Mouse (Mus musculus): ENCODE results near the gene Gm10837.
"Not testable (repeated sequence)": the region's sequence is repeated elsewhere in the genome, so short reads cannot be mapped to it uniquely, and the experiment has no call there.

Gm10837 gene

DNA sequence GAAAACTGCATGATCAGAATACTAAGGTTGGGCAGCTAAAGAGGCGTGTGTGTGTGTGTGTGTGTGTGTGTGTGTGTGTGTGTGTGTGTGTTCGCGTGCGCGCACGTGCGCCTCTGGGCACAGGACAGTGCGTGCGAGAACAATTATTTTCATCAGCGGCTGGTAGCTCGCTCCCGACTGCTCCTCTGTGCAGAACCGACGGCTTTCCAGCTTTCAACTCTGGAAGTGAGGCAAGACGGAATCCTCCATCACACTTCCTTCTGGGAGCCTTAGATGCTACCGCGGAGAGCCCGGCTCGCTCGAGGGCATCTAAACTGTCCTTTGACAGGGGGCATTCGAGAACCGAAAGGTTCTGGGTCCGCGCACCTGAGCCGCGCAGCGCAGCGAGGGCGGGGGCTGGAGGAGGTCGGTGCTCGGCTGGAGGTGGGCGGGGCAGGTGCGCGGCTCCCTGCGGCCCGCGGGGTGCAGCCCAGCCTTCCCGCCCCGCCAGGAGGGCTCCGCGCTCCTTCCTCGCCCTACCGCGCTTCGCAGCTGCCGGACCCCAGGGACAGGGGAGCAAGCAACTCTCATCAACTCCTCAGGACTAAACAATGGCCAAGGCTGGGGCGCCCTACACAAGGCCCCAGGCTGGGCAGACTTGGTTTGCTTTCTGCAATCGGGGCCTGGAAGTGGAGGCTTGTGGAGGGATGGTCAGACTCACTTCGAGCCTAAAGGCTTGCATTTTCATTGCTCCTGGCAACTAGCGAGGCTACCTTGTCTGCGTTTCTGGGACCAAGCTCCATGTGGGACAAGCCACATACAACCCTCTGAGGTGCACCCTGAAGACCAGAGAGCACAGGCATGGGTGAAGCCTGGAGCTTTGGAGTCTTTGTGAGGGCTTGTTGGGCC is at the start of gene Gm10837:
Gene Gm10837 (plus strand): TSS at position 146 of the 888 bp plus-strand sequence.
- DNase-seq (ENCODE audit: low spot score), result no peak

DNA sequence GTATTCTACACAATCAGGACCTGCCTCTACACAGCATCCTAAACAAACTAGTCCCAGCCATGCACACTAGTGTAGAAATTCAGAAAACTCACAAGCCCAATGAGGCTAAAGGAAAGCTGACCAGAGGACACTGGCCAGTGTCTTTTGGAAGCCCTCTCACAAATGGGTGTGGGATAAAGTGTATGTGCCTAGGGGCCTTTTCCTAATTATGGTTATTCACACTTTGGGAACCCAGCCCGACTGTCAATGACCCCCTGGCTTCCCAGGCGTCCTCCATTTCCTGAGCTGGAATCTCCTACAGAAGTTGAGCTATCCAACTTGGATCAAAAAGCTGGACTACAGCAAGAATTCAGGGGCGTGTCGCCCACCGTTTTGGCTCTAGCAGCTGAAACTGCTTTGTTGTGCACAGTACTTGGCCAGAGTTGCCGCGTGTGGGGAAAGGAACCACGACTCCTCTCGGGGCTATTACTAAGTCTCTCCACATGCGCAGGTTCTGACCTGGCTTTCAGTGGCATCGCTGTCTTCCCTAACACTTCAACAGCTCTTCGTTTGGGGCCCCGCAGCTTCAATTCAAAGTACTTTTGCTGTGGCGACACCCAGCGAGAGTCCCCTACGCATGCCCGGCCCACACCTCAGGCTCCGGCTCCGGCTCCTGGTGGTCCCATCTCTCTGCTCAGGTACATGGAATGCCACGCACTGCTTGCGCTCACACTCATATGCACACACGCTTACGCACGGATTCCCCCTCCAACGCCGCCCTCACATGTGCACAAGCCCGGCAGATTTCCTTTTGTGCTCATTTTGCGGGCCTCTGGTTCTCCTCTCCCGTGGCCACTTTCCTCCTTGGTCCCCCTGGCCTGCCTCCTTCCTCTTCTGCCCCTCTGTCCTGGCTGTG is 40.5 kb upstream of the Gm10837 start:
- no peak for DNase-seq (ENCODE audit: low spot score)

DNA sequence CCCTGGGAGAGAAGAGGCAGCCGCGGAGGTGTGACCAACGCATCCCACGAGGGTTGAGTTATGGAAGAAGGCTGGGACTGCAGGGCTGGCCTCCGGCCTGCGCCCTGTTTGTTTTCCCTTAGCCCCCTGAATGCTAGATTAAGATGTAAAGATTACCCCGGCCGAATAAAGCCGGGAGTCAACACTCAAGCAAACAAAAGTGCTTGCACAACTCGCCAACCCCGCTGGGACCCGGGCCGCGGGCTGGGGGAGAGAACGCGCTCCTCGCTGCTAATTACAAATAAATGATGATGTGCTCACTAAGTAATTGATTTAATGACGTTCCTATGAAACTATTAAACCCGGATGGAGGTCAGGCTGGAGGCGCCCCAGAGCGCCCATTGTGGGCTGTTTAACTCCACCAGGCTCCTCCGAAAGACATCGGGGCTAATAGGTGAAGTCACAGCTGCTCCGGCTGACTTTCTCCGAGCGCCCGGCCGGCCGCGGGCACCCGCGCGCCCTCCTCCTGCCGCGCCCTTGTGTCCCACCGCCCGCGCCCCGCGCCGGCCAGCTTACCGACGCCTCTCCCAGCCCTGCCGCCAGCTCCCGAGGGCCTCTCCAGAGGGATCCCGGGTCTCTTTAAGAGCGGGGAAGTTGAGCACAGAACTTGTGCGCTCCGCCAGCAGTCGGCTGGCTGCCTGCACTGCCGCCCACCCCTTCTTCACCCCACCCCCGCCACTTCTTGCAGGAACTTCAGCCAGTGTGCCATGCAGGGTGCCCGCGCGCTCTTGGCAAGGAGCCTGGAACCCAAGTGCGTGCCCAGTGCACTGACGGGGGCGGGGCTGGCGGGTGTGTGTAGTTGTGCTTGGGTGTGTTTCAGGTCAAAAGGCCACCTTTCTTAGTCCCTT is 39.6 kb upstream of the Gm10837 start, which contains the start of gene Gm5089:
Gene Gm5089 (minus strand): TSS at position 620 of the 887 bp plus-strand sequence.
- DNase-seq (ENCODE audit: low spot score), result no peak

DNA sequence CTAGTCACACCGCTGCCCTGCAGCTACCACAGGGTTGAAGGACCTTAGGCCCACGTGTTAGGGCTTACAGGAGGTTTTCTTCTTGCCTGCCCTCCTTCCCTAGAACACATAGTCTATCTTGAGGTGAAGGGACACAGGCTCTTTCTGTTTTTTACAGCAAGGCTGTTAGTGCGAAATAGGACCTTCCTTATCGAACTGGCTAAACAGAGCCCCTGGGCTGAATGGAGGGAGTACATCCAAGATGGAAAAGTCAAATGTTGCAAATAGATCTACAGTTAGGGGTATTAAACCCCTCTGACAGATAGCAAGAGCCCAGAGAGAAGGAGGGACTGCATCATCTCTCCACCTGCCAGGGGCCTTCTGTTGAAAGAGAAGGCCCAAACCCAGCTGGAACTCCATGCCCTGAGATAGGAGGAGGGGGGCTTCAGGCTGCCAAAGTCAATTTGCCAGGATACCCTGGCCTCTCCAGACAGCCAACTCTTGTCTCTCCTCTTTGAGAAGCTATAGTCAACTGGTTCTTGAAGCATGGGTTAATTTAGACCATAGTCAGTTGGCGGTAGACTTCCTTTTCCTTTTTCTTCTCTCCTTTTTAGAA is 38.7 kb upstream of the Gm10837 start:
- DNase-seq (ENCODE audit: low spot score), result no peak

DNA sequence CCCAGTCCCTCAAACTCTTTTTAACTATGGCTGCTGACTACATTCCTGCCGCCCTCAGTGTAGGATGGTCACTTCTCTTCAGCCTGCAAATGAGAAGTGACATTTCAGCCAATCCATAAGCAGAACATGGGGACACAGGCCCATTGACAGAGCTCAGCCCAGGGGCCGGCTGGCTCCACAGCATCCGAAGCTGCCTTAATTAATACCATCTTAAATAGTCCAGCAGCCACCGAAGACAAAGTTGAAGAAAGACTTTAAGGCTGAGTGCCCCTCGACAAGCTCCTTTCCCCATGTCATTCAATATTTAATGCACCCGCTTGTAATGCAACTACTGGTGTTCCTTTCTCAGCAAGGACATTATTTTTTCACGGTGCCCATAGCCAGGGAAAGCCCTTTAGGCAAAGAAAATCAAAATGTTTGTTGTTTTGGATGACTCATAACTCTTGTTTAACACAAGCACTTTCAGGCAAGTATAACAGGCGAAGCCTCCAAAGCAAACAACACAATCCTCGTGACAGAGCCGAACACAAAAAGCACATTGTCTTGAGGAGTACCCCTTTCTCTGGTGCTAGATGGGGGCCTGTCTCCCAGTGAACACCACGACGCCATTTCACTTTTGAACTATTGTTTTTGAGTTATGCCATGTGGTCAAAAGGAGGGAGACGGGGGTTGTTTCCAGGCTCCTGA is 37.5 kb upstream of the Gm10837 start:
- no peak for DNase-seq (ENCODE audit: low spot score)

DNA sequence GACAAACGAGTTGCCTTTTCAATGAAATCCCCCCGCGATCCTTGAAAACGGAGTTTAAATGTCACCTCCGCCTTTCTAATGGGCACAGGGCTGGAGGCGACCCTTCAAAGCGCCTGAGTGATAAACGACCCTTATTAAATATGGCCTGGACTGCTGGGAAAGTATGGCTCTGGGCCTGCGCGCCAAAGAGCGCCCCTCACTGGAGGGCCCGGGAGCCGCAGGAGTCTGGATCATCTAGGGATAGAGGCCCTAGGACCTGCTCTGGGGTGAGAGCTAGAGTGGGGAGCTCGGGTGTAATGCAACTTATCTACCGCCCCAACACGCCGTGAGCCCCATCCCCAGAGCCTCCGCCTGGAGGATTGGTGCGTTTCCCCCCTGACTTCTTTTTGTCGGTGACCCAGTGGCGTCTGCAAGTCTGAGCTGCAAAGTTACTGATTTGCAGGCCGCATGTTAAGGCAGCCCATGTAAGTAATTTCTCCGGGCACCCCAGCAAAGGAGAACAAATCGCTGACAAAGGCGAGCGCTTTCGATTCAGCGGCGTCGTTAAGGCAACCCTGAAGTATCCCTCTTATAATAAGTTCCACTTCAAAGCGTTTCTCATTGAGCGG is 36.9 kb upstream of the Gm10837 start:
- no peak for DNase-seq (ENCODE audit: low spot score)

DNA sequence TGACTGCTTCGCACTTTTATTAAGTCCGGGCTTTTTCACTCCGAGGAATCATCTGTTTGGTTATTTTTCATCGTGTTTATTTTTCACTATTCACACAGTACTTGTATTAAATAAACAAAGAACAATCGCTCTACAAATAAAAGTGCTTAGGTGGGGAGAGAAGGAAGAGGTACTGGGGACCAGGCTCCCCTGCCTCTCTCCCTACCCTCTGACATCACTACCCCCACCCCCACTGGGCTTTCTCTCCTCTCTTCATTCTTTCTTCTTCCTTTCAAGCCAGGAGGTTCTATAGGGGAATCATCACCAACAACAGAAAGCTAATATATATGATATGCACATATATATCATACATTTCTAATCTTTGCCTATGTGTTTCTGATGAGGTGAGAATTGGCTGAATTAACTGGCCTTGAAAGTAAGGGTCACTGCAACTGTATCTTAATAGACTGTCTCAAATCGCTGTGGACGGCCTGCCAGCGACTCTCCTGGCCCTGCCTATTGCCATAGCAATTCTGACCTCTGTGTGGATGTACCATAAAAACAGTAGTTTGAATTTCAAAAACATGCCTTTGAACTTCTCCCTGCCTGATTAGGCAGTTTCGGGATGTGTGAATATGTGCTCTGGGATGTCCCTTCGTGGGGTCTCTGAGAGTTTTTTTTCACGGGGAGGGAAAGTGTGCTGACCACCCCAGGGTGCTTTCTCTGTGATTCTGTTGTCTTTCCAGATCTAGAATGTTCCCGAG is 36.2 kb upstream of the Gm10837 start:
- no peak for DNase-seq (ENCODE audit: low spot score)

DNA sequence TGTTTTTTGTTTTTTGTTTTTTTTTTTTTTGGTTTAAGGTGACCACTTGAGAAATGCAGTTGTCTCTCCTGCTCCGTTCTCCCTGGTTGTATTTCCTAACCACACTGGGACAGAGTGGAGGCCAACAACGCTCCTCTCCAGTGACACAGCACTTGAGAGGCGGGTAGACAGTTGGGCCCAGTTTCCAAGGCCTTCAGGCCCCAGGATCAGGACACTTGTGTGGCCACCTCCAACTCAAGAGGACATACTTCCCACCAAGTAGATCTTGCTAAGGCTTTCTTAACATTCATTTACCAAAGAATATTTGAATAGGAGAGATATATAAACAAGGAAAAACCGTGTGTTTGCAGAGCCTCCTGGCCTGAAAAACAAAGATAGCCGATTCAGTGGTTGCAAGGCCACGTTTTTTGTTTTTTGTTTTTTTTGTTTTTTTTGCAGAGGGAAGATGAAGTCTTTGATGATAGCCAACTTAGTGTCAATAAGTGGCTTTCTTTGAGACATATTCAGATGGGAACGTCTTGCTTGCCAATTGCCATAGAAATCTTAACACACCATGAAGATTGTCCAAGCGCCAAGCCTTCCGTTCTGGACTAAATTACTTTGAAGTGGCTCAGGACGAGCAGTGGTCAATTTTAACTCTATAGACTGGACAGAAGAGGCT is 35.4 kb upstream of the Gm10837 start:
- DNase-seq (ENCODE audit: low spot score), result no peak

DNA sequence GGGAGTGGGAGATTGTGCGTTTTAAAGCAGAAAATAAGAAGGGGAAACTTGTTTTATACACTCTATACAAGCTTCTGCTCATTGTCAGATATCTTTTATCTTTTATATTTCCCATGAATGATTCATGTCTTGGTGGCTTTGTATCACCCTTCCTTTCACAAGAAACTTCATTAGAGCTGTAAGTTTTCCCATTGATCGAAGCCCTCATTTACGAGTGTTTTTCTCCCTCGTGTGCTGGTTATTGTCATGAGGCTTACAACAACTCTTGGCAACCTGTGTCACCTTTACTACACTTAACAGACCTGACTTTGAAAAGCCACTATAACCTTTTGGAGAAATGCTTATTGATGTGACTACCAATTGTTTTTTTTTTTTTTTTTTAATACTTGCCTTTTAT is 34.8 kb upstream of the Gm10837 start:
- DNase-seq (ENCODE audit: low spot score), result no peak

DNA sequence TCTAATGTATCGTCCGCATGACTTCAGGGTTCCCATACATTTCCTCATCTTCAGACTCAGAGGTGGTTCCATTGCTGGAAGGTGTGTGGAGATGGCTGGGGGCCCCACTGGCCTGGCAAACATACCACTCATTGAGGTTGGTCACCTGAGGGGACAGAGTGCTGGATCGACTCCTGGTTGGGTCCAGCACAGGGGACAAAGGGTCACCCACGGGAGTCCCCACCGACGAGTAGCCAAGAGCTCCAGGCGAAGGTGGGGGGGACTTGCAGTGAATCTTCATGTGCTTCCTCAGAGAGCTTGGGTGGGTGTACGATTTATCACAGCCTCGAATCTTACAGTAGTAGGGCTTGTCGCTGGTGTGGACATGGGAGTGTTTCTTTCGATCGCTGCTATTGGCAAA is 31.1 kb upstream of the Gm10837 start:
- not testable (repeated sequence) for DNase-seq (ENCODE audit: low spot score)

DNA sequence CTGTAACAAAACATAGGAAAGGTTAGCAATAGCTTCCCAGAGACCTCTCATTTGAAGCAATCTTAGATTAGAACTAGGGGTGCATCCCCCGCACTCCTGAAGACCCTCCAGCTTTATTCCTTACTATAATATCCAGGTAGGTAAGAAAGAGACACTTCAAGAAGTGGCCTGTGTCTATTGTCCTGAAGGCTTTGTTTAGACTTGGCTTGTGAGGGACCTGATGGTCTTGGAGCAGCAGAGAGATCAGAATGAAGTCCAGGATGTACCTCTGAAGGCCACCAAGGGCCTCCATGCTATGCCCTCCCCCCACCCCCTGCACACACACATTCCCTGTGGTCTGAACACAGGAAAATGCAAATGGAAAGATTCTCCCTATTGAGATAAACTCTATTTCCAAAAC is 30.6 kb upstream of the Gm10837 start:
- no peak for DNase-seq (ENCODE audit: low spot score)

DNA sequence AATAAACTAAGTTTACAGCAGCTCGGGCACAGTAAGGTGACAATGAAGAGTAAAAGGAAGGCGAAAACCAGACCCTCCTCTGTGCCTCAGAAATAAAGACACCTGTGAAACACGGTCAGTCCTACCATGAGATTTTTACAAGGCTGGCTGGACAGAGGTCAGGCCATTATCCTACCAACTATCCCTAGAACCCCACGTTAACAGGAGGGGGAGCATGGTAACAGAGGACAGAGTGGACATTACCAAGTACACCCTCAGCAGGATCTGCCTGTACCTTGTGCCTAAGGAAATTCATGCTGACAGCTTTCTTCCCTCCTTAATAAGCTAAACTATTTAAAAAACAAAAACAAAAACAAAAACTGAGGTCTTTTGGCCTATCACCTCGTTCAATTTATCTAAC is 30.2 kb upstream of the Gm10837 start:
- no peak for DNase-seq (ENCODE audit: low spot score)

DNA sequence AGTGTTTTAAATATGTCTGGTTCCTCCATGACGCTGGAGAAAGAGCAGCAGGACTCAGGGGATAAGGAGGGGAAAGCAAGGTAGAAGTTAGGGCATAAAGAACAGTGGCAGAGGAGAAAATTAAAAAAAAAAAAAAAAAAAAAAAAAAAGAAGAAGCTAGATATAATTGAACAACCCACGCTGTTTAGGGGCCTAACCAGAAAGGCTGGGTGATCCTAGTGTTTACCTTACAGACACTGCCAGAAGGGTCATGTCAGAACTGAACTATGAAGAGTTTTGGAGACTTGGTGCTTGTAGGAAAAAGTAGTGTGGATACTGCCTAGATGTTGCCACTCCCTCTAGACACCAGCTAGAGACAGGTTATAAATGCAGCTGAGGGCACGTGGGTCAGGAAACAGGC is 28.9 kb upstream of the Gm10837 start:
- no peak for DNase-seq (ENCODE audit: low spot score)

DNA sequence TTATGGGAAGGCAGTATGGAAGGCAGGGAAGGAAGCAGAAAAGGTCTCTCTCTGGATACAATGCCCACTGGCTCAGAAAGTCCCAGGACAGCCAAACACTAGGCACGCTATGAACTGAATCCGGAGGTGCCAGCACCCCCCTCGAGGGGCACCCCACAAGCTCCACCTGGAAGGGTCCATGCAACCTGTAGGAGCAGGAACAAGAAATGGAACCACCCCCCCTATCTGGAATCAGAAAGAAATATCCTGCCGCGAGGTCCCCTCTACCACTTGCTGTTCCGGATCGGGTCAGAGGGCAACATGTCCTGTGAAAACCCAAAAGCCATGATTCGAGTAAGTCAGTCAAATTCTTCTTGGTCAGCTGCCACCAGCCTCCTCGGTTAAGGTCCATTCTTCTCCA is 28.4 kb upstream of the Gm10837 start:
- DNase-seq (ENCODE audit: low spot score), result no peak

DNA sequence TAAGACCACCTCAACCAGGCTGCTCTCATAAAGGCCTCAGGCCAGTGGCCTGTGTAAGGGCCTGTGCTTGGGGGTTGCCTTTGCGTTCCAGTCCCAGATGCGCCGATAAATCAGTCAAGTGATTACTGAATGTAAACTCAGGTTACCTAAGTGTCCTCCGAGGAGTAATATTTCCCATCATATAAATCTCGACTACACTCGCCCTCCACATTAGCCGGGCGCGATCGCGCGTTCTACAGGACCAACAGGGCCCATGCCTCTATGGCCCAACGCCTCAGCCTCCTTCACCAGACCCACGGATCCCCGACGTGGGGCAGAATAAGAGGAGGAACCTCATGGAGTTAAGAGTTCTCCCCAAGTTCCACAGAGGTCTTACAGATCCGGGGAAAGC is 27.7 kb upstream of the Gm10837 start:
- no peak for DNase-seq (ENCODE audit: low spot score)

DNA sequence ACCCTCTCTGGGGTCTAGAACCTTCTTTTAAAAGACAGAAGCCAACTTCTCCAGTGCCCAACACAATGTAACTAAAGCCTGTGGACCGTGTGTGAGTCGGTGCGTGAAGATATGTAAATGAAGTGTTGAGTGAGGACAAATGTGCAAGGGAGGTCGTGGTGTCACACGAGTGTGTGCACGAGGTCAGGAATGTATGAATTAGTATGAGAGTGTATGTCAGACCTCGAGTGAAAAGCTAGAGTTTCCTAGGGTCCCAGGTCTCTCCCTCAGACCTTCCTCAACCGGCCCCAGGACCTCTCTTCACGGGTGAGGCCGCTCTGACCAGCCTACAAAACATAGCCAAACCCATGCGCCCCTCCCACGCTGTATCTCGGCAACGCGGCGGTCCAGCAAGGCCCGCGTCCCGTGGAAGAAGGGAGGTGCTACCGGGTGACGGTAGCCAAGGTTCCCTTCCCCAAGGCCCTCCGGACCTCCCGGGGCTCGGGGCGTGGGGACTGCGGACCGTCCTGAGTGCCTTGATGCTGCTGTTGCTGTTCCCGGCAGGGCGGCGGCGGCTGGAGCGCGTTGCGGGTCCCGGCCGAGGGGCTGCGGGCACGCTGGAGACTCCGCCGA is 27.2 kb upstream of the Gm10837 start:
- DNase-seq (ENCODE audit: low spot score), result no peak

DNA sequence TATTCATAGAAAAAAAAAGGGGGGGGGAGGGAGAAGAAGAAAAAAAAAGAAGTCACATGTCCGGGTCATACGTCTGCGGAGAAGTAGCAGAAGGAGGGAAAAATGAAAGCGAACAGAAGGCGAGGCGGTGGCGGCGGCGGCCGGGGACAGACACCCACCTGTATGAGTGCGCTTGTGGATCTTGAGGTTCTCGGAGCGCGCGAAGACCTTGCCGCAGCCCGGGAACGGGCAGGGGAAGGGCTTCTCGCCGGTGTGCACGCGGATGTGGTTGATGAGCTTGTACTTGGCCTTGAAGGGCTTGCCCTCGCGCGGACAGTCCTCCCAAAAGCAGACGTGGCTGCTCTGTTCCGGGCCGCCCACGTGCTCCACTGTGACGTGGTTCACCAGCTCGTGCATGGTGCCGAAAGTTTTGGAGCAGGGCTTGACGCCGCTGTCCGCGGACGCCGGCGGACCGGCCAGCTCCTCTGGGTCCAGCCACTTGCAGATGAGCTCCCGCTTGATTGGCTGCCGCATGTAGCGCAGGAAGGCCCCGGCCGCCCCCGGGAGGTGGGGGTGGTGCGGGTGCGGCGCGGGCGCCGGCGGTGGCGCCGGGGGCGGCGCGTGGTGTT is 26.5 kb upstream of the Gm10837 start:
- not testable (repeated sequence) for DNase-seq (ENCODE audit: low spot score)

DNA sequence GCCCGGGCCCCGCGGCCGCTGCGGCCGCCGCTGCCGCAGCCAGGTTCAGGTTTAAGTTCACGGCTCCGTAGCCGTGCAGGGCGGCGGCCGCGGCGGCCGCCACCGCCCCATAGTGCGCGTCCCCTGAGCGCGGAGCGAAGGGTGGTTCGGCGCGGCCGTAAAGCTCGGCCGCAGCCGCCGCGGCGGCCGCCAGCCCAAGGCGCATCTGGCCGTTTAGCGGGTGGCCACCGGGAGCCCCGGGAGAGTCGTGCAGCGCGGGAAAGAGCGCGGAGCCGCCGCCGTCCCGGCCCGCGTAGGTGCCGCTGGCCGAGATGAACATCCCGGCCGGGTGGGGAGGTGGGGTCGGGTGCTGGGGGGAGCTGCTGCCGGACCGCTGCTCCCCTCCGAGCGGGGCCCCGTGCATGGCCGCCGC is 26.0 kb upstream of the Gm10837 start:
- DNase-seq (ENCODE audit: low spot score), result no peak
